Mouse (Mus musculus): ENCODE data around the gene Vmn1r30. TPM values are rescaled to one million over a fixed set of nuclear protein-coding genes. Genes with fewer than 3 reads are reported as not detected.

The Vmn1r30 gene
- polyA plus RNA-seq (2012; rRNA removed; ENCODE audit: low replicate concordance) = not detected in 2 replicates

DNA sequence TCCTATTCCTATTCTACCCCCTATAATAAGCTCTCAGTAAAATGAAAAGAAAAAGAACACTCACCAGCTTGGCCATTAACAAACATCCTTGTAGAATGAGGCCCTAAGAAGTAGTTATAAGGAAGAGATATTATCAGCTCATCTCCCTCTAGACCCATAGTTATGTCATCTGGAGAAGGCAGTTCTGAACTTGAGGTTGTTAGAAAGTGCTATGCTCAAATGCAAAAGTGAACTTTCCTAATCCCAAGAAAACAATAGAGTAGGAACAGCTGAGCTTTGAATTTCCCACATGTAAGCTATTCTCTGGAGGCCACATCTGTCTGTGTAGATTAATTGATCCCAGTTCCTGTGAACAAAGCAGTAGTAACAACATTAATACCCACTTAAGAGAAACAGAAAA, at the start of gene Vmn1r30:
Gene Vmn1r30 (minus strand): TSS at position 101 of the 400 bp plus-strand sequence.

GRCm38 (mm10) chr6:58475230-58475629, 32.0 kb upstream of the Vmn1r30 start, which contains the start of gene Vmn1r31:
Gene Vmn1r31, minus strand, starts transcription at chr6:58475330.

Other genes starting within 250 kb of the Vmn1r30 start
- gene Vmn1r27, start 224.6 kb downstream of the Vmn1r30 start, polyA plus RNA-seq (2012; rRNA removed; ENCODE audit: low replicate concordance) = not detected in 2 replicates
- not detected in 2 replicates for gene Vmn1r28, start 181.3 kb downstream of the Vmn1r30 start, polyA plus RNA-seq (2012; rRNA removed; ENCODE audit: low replicate concordance)
- not detected in 2 replicates for gene Vmn1r29, start 141.8 kb downstream of the Vmn1r30 start, polyA plus RNA-seq (2012; rRNA removed; ENCODE audit: low replicate concordance)
- gene Vmn1r31, start 31.9 kb upstream of the Vmn1r30 start, polyA plus RNA-seq (2012; rRNA removed; ENCODE audit: low replicate concordance) = not detected in 2 replicates
- 7.1 and 10.7 TPM in 2 replicates for gene Abcg2, start 141.1 kb upstream of the Vmn1r30 start, polyA plus RNA-seq (2012; rRNA removed; ENCODE audit: low replicate concordance)

All from duodenum, adult 2 months (tissue).